Mouse (Mus musculus) T-helper 1 cell (primary cell): ENCODE data around the gene Tmem14c.

Source experiments
- in situ Hi-C: fragments of 300-600 bp; cut with MboI, MseI; formaldehyde crosslinking; loops from one replicate; pipeline ENCODE4 v1.15.1; 2025; ENCODE audit warnings: high pct_unique_total_duplicates

Gene Tmem14c

GRCm38 (mm10) chr13:41008271-41008670 lies 7.8 kb upstream of the Tmem14c start:
- in situ Hi-C loops: no loop called here

GRCm38 (mm10) chr13:41008946-41009345 lies 7.1 kb upstream of the Tmem14c start:
- in situ Hi-C loops: no loop called here

DNA sequence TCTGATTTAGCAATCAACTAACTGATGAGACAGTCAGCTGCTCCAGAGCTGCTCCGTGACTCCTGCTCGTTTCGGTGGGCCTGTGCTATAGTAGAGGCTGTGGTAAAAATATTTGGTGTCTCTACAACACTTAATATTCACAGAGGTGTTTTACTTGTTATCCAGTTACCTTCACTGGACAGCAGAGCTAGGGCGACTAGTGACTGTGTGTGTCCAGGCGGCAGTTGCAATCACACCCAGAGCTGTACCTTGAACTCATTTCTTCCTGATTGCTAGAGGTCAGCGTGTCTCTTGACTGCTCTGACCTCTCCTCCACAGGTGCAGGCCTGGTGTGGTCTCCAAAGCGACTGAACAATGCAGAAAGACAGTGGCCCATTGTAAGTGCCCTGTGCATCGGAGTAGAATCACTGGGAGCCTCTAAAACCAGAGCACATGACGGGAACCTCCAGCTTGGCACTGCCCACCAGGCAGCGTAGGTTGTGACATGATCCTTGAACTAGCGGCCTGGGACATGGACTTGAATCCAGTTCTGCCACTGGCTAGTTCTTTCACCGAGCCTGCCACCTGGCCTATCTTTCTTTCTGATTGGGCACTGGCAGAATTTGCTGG lies 809 bp downstream of the Tmem14c start:
- in situ Hi-C loops: loop anchor here (10.0 kb wide), 2 partner anchors 228 to 588 kb away; partner anchors contain the start of genes Smim13 and Tmem170b

- in situ Hi-C loops: loop anchor here (10.0 kb wide), 2 partner anchors 227 to 587 kb away; partner anchors contain the start of genes Smim13 and Tmem170b
Measured at GRCm38 (mm10) chr13:41017832-41018231, 1.7 kb downstream of the Tmem14c start.

DNA sequence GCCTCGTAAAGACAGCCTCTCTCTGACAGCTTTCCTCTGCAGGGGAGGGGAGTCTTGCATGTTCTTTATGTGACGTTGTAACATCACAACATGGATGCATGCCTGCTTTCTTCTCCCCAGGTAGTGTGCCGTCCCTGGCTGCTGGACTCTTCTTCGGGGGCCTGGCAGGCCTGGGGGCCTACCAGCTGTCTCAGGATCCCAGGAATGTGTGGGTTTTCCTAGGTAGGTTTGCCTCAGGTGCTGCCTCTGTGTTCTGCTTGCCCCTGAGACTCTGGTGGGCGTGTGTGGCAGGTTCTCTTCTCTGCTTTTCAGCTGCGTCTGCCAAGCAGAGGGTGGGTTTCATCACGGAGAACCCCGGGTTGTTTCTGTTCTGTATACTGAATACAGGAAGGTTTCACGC lies 2.1 kb downstream of the Tmem14c start:
- in situ Hi-C loops: loop anchor here (10.0 kb wide), 2 partner anchors 227 to 587 kb away; partner anchors contain the start of genes Smim13 and Tmem170b

DNA sequence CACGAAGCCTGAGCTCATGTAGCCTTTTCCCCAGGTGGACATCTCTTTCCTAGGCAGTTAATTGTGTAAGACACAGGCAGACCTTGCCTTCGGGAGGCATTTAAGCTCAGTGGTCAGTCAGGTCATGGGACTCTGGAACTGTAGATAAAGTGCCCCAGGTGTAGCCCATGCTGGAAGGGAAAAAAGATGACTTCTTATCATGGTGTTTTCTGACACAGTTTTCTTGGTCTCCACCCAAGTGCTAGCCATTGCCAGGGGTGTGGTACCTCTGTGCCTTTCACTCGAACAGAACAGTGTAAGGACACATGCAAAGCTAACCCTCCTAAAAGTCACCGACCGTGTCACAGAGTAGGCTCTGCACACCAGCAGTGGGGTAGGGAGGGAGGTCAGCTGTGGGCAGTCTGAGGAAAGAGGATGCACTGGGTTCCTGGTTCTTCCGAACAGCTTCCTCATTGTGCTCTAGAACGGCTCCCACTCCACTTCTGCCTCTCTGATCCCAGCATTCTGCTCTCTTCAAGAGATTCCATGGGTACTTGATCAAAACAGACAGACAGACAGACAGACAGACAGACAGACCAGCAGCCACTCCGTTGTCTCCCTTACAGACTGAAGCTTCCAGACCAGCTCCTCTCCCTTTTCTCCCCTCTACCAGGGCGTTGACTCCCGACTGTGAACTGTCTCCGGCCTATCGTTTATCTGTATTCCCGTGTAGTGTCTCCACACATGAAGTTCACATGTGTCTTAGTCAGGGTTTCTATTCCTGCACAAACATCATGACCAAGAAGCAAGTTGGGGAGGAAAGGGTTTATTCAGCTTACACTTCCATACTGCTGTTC lies 2.9 kb downstream of the Tmem14c start:
- in situ Hi-C loops: loop anchor here (10.0 kb wide), 2 partner anchors 226 to 586 kb away; partner anchors contain the start of genes Smim13 and Tmem170b

DNA sequence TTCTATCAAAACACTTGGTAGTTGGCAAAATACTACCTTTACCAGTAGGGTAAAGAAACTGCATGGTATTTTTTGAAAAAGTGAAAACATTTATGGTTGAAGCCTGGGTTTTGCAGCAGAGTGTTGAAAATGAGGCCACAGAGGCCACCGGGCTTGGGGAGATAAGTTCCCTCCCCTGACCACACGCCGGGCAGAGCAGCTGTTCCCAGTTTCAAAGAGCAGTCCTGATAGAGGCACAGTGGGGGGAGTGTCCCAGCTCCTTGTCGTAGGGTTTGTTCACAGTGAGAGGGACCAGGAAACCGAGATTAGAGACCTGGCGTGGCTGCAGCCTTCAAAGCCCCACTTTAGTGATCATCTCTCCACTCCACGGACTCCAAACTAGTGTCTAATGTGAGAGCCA lies 4.4 kb downstream of the Tmem14c start:
- in situ Hi-C loops: no loop called here

- in situ Hi-C loops: no loop called here
Measured at GRCm38 (mm10) chr13:41021607-41022006, 5.5 kb downstream of the Tmem14c start.

DNA sequence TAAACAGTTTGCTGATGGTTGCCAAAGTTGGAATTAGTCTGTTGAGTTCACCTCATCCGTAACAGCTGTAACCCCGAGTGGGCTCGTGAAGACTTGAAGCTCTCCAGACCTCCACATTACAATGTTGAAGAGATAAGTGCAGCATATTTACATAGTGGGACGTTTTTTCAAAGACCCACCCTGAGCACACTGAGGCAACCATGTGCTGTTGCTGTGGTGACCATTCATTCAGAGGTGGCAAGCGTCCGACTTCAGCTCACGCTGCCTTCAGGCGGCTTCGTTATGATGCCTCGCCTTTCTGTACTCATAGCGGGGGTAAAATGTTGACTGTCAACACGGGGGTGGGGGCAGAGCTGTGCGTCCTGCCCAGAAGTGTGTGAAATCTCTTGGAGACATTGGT lies 6.0 kb downstream of the Tmem14c start:
- in situ Hi-C loops: no loop called here

GRCm38 (mm10) chr13:41030098-41030497 lies 14.0 kb downstream of the Tmem14c start:
- in situ Hi-C loops: no loop called here

DNA sequence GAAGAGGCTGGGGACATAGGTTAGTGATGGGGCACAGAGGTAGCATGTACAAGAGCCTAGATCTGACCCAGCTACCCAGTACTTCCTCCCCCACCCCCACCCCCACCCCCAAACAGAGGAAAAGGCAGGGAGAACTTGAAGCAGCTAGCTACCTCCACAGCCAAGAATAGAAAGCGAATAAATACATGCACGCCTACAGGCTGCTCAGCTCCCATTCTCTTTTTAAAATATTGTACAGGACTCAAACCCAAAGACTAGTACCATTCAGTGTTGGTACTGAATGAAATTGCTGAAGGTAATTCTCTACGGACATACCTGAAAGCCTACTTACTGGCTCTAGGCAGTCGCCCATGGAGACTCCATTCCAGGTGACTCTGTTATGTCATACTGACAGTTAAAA lies 26.4 kb downstream of the Tmem14c start:
- in situ Hi-C loops: no loop called here

DNA sequence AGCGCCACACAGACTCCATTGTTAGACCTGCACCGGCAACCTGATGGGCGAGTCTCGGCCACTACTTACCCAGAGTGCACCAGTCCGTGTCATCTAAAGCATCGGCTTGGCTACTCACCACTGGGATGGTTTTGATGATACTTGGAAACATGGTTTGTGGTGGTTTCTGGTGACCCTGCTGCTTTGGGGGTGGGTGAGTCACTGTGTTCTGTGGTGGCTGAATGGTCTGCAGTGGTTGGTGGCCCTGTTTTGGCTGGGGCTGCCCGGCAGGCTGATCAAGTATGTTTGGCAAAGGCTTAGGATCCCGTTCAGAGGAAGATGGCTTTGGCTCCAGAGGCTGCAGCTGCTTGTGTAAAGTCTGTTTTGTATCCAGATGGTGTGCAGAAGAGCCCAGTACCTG lies 29.8 kb downstream of the Tmem14c start:
- in situ Hi-C loops: no loop called here

DNA sequence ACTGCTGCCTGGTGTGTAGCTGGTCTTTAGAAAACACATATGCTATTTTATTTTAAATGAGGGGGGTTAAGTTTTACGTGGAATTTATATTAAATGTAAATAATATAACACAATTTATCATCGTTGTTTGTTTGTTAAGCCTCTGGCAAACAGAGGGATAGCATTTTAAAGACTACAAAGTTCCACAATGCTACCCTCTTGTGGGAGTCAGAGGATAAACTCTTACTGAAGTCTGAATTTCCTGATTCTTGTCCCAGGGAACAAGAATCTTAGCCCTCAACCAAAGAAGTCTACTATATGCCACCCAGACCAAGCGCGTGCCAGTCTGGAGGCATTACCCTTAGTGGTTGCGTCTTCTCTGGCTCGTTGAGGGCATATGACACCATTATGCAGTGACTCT lies 31.2 kb downstream of the Tmem14c start:
- in situ Hi-C loops: no loop called here

DNA sequence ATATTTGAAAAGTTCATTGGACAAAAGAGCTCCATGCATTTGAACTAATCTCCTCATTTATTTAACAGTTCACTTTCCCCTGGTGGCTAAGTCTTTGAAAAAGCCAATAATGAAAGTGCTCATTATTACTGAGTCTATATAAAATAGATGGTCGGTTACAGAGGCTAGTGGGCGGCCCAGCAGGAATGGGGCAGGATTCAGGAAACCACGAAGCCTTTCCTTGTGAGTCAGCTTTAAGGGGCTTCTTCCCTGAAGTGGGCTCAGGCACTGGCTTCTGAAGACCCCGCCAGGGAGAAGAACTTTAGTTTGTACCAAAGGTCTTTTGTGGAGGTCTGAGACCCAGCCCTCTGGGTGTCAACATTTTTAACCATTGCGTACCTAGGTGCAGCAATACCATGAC lies 35.9 kb downstream of the Tmem14c start:
- in situ Hi-C loops: no loop called here

DNA sequence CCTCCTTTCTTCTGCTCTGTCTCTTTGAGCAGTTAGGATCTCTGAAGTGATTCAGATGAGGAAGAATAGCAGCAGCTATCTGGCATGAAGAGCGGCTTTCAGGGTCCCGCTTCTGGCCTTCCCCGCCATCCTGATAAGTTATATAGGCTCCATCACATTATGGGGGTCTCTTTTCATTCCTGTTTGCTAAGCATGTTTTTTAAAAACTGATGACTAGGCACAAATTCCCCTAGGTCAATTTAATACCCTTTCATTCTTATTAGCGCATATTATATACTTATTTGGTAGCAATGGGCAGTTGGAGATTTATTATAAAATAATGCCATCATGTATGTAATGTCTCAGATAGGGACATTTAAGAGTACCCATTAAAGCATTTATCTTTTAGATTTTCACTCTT lies 51.5 kb downstream of the Tmem14c start:
- in situ Hi-C loops: no loop called here

DNA sequence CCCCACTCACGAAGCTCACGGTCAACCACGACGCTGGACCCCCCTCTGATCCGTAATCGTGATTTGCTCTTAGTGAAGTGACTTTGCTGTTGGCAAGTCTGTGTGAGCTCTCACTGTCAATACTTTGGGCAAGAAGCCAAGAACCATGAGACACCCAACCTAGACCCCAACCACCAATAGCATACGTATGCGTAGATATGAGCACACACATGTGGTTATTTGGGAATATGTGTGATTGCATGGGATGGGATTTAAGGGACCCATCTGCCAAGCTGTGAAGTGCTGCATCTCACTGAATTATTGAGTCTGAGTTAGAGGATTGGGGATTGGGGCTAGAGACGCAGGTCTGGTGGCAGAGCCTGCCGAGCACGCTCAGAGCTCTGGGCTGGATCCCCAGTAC lies 55.5 kb downstream of the Tmem14c start:
- in situ Hi-C loops: loop anchor here (10.0 kb wide), 1 partner anchor 227 kb away; no protein-coding TSS in a partner anchor
